Mouse (Mus musculus) c-Kit-positive CD71-negative TER-119-negative erythroid progenitor cells, embryonic 14.5 days (primary cell): Measurements from ENCODE around the gene Trim58.

Experiments used
- DNase-seq: peaks from one replicate; pipeline ENCODE4 v3.0.0-alpha.2; 2013; ENCODE audit warnings: low read depth

Gene Trim58

DNA sequence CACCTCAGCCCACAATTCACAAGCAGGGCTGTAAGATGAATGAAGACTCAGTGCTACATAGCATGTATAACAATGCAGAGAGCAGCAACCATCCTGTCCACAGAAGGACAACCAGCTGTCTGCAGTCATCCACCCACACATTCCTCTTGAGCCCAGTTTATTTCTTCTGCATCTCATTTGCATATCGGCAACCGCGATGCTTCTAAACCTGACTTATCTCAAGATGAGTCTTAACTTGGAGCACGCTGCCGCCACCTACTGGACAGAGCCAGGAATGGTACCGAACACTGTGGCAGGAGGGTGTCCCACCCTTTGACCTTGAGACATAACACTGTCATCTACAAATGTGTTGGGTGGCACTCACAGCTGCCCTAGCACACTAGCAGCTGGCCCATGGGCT is 3.1 kb downstream of the Trim58 start:
- DNase-seq, result peak; percentile 69

GRCm38 (mm10) chr11:58655151-58655550 is 14.9 kb downstream of the Trim58 start:
- no peak for DNase-seq

GRCm38 (mm10) chr11:58658596-58658995 is 18.3 kb downstream of the Trim58 start, which contains the start of gene Olfr322:
Gene Olfr322 (plus strand): TSS chr11:58658782.
- no peak for DNase-seq

GRCm38 (mm10) chr11:58669252-58669651 is 29.0 kb downstream of the Trim58 start:
- no peak for DNase-seq

DNA sequence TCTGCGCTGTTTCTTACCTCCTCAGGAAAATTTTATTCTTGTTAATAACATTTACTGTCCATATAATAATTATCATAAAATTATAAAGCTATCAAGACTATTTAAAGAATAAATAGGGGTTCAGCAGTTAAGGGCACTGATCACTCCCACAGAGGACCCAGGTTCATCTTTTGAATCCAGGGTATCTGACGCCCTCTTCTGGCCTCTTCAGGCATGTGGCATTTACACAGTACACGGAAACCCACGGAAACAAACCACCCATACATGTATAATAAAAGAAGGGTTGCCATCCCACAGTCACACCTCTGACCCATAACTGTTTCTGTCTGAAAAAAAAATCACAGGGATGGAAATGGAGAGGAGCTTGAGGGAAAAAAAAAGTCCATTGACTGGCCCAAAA is 31.6 kb downstream of the Trim58 start:
- no peak for DNase-seq

- DNase-seq, result no peak
Measured at GRCm38 (mm10) chr11:58680799-58681198, 40.5 kb downstream of the Trim58 start, which contains the start of gene Olfr320. Gene Olfr320 (plus strand): TSS chr11:58681099.

DNA sequence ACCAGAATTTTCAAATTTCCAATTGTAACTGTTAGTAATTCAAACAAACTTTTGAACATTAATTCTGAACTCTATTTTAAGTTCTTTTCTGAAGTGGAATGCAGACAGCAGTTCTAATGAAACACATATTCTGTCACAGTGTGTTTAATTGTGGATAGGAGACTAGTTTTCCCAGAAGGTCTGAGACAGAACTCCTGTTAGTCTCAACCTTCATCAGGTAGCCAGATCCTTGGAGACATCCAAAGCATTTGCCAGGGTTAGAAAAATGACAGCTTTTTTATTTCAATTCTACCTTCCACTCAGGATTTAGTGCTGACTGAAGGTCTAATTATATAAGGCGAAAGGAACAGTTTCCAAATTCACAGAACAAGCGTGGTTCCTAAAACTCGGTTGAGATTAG is 58.6 kb downstream of the Trim58 start, which contains the start of gene Olfr319:
TSS of gene Olfr319 (plus strand) at position 301 of the 400 bp plus-strand sequence.
- DNase-seq, result no peak
